Mouse (Mus musculus) limb, embryonic 13.5 days (tissue): Measurements from ENCODE around the gene Cd2ap. TPM values are rescaled to one million over a fixed set of nuclear protein-coding genes. Genes with fewer than 3 reads are reported as not detected.
"Not testable (repeated sequence)": the region's sequence is repeated elsewhere in the genome, so short reads cannot be mapped to it uniquely, and the experiment has no call there.

Experiments used
- ATAC-seq: fragments of 200-750 bp; cut with Nextera tagmentation; 2 replicates; pipeline ENCODE4 v1.8.0; 2017; ENCODE audit warnings: low read depth, moderate number of reproducible peaks, moderate TSS enrichment; ENCODE audit not compliant: low FRiP score
- H3K27ac ChIP-seq: fragments of 300-500 bp; sonication (generic); 2 replicates; pipeline ENCODE4 v1.5.1; 2015; ENCODE audit warnings: inconsistent platforms, mild to moderate bottlenecking, moderate library complexity
- H3K27me3 ChIP-seq: fragments of 300-500 bp; sonication (generic); 2 replicates; pipeline ENCODE4 v1.6.1; 2015; ENCODE audit warnings: mild to moderate bottlenecking, inconsistent platforms
- H3K36me3 ChIP-seq: fragments of 300-500 bp; sonication (generic); 2 replicates; pipeline ENCODE4 v1.6.1; 2015; ENCODE audit warnings: inconsistent platforms, mild to moderate bottlenecking, moderate library complexity
- H3K4me1 ChIP-seq: fragments of 300-500 bp; sonication (generic); 2 replicates; pipeline ENCODE4 v1.6.1; 2015; ENCODE audit warnings: inconsistent platforms
- H3K4me2 ChIP-seq: fragments of 300-500 bp; sonication (generic); replicated peaks from 2 replicates; pipeline ENCODE4 v1.6.1; 2015; ENCODE audit warnings: inconsistent platforms, mild to moderate bottlenecking, moderate library complexity
- H3K4me3 ChIP-seq: fragments of 300-500 bp; sonication (generic); 2 replicates; pipeline ENCODE4 v1.5.1; 2015; ENCODE audit warnings: moderate library complexity, mild to moderate bottlenecking, inconsistent platforms
- H3K9ac ChIP-seq: fragments of 300-500 bp; sonication (generic); 2 replicates; pipeline ENCODE4 v1.6.1; 2015; ENCODE audit warnings: mild to moderate bottlenecking, inconsistent platforms
- H3K9me3 ChIP-seq: fragments of 300-500 bp; sonication (generic); 2 replicates; pipeline ENCODE4 v1.6.1; 2016; ENCODE audit warnings: inconsistent platforms
- WGBS: fragments of 180-500 bp; shearing (Covaris S2); methylation state at CpG from one replicate; pipeline ENCODE4 v1.1.7; 2015; 5-methylcytosine and 5-hydroxymethylcytosine counted together
- polyA plus RNA-seq: library from polyadenylated mRNA; unstranded; fragments of >200 nt; fragmentation: Nextera tagmentation; extraction: Ambion mirVana; gene quantifications from 2 replicates; pipeline ENCODE4 v1.2.1, GENCODE M21; 2015

Gene Cd2ap
- polyA plus RNA-seq = 17.9 and 18.5 TPM in 2 replicates

DNA sequence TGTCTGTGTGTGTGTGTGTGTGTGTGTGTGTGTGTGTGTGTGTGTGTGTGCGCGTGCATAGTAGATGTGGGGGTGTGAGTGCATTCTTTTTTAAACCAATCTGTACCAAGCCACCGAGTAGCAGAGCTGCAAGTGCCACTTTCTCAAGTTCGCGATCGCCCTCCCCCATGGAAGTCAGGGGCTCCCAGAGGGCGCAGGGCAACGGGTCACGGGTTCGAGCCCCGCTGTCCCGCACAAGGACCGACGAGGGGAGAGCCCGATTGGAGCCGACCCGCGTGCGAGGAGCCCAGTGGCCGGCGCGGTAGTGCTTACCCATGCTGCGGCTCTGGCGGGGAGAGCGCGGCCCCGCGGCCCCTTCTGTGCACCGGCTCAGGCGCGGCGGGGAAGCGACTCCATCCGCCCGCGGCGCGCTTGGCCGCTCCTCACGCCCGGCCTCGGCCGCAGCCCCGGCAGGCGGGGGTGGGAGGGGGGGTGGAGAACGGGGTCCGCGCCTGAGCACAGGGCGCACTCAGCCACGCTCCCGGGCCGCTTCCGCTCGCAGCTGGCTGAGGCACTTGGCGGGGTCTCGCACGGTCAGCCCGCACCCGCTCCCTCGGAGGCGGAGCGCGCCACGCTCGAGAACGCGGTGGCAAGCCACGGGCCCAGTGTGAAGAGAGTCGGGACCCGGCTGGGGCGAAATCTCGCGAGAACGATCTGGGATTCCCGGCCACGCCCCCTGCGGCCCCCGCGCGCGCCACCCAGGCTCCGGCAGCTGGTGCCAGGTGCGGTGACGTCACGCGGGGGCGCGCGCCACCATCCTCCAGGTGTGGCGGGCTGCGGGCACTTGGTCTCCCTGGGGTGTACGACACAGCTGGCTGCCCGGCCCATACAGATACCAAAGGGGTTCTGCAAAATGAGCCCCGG lies at the start of gene Cd2ap:
TSS of gene Cd2ap (minus strand) at position 665 of the 903 bp plus-strand sequence.
- peak within 1 kb of the TSS; percentile 80 for H3K4me2 ChIP-seq

DNA sequence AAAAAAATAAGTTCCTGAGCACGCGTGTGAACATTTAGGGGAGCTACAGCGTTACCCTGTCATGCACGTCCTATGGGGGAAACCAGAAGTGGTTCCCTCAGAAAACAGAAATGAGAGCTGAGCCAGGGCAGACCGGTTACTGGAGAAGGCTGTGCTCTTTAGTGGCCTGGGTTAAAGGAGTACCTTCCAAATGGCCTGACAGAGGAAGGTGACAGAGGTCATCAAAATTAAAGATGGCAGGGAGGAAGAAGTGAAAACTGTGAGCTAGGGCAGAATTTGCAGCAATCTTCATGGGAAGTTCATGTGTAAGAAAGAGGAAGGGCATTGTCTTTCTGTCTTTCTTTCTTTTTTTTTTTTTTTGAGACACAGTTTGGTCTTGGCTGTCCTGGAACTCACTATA lies 48.3 kb upstream of the Cd2ap start:
- H3K9me3 ChIP-seq = no peaks in the 10 kb centered on the region
- no peaks in the 10 kb centered on the region for H3K36me3 ChIP-seq
- 87% methylated on average over 5 of the region's 5 CpGs for WGBS
- H3K9ac ChIP-seq = no peak overlapping the region
- no peak overlapping the region for H3K4me2 ChIP-seq
- no peak overlapping the region for H3K4me3 ChIP-seq
- no peaks in the 10 kb centered on the region for H3K4me1 ChIP-seq
- ATAC-seq = no peak
- H3K27me3 ChIP-seq = no peaks in the 10 kb centered on the region
- no peak overlapping the region for H3K27ac ChIP-seq

More for the DNA sequence above, at the start of gene Cd2ap:
- ATAC-seq = peak; percentile 96
- under 1% methylated on average over 80 of the region's 94 CpGs for WGBS
- H3K27ac ChIP-seq = peak within 1 kb of the TSS; percentile 94
- H3K9ac ChIP-seq = peak within 1 kb of the TSS; percentile 94
- H3K9me3 ChIP-seq = no peaks in the 10 kb centered on the region
- peaks cover 21% of the 10 kb centered on the region for H3K4me1 ChIP-seq
- H3K4me3 ChIP-seq = peak within 1 kb of the TSS; percentile 87
- H3K27me3 ChIP-seq = no peaks in the 10 kb centered on the region
- H3K36me3 ChIP-seq = no peaks in the 10 kb centered on the region

DNA sequence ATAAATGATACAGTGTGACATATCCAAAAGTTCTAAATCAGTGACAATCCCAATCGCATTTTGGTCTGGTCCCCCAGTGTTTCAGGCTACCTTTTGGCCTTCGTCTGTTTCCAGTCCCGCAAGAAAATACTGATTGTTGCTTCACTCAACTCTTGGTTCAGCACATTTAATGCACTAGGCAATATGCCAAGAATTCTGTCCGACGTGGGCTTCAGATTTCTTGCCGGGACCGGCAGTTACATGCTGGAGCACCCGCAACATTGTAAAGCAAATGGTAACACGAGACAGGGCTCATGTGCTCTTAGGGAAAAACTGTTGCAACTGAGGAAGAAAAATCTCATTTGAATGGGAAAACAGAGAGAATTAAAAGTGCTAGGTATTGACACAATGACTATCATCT lies 42.3 kb upstream of the Cd2ap start:
- Histone ChIP-seq H3K4me3 (no peak overlapping the region), H3K27ac (peak overlapping the region; percentile 15; the same call in 1 of the 2 replicates), H3K9me3 (no peaks in the 10 kb centered on the region), H3K4me1 (peaks cover 11% of the 10 kb centered on the region), H3K27me3 (no peaks in the 10 kb centered on the region), H3K36me3 (no peaks in the 10 kb centered on the region), H3K4me2 (no peak overlapping the region), H3K9ac (no peak overlapping the region)
- 29% methylated on average over 9 of the region's 9 CpGs for WGBS
- peak; percentile 71; the same call in 1 of the 2 replicates for ATAC-seq

DNA sequence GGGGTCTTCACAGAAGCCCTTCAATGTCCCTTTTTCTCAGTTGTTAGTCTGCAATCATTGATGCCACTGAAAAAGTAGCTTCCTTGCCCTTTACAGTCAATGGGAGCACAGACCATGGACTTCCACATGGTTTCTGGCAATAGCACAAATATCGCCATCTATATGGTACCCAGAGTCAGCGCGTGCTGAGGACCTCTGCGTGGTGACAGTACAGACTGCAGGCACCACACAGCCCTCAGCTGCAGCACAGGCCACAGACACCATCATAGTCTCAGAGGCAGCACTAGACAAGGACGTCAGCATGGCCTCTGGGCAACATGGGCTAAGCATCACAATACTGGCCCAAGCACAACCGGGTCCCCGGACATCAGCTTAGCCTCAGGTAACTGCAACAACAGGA lies 38.3 kb upstream of the Cd2ap start:
- no peaks in the 10 kb centered on the region for H3K9me3 ChIP-seq
- WGBS = 83% methylated on average over 7 of the region's 7 CpGs
- no peaks in the 10 kb centered on the region for H3K27me3 ChIP-seq
- no peak overlapping the region for H3K9ac ChIP-seq
- H3K4me2 ChIP-seq = no peak overlapping the region
- no peaks in the 10 kb centered on the region for H3K36me3 ChIP-seq
- ATAC-seq = no peak
- H3K27ac ChIP-seq = no peak overlapping the region
- H3K4me1 ChIP-seq = peaks cover 11% of the 10 kb centered on the region
- no peak overlapping the region for H3K4me3 ChIP-seq

DNA sequence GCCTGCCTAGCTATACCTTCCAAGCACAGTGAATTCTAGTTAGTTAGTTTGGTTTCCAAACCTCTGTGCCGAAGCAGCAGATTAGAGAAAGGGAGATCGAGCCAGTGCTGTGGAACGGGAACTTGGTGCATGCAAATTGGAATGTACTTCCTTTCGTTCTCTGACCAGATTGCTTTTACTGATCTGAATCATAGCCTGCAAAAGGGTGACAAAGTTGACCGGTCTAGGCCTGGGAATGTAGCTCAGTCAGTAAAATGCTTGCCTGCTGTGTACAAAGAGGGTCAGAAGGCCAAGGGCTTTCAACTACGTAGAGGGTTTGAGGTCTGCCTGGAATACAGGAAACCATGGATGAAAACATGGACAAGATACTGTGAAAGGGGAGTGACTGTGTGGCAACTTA lies 35.7 kb upstream of the Cd2ap start:
- WGBS = 72% methylated on average over 6 of the region's 6 CpGs

DNA sequence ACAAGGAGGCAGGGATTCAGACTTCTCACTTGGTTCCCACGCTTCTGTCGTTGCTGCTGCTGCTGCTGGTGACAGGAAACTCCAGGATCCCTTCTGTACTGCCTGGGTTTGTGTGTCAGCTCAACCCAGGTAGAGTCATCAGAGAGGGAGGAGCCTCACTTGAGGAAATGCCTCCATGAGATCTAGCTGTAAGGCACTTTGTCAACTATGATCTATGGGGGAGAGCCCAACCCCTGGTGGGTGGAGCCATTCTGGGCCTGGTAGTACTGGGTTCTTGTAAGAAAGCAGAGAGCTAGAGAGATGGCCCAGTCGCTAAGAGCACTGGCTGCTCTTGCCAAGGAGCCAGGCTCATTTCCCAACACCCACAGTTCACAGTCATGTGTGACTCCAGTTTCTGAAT lies 34.0 kb upstream of the Cd2ap start:
- Histone ChIP-seq H3K4me3 (no peak overlapping the region), H3K4me1 (no peaks in the 10 kb centered on the region), H3K9ac (no peak overlapping the region), H3K27me3 (no peaks in the 10 kb centered on the region), H3K9me3 (no peaks in the 10 kb centered on the region), H3K27ac (no peak overlapping the region), H3K36me3 (no peaks in the 10 kb centered on the region), H3K4me2 (no peak overlapping the region)
- WGBS = 70% methylated on average over 3 of the region's 3 CpGs
- ATAC-seq = no peak

More for the DNA sequence above, 35.7 kb upstream of the Cd2ap start:
- Histone ChIP-seq H3K9ac (no peak overlapping the region), H3K27me3 (no peaks in the 10 kb centered on the region), H3K27ac (no peak overlapping the region), H3K4me3 (no peak overlapping the region), H3K9me3 (no peaks in the 10 kb centered on the region), H3K4me1 (no peaks in the 10 kb centered on the region), H3K4me2 (no peak overlapping the region), H3K36me3 (no peaks in the 10 kb centered on the region)
- ATAC-seq = no peak

DNA sequence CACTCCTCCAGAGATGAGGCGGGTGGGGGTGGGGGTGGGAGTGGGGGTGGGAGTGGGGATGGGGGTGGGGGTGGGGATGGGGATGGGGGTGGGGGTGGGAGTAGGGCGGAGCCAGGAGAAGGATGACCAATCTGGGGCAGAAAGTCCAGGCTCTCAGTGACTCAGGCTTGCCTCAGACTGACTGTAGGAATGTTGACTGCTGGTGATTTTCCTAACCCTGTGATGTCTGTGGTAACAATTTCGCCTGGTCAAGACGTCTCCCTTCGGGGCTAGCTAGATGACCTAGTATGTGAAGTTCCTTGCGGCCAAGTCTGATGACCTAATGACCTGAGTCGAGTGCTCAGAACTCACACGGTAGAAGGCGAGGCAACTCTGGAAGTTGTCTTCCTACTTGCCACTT lies 32.9 kb upstream of the Cd2ap start:
- H3K4me1 ChIP-seq = no peaks in the 10 kb centered on the region
- no peaks in the 10 kb centered on the region for H3K9me3 ChIP-seq
- ATAC-seq = no peak
- WGBS = 70% methylated on average over 9 of the region's 9 CpGs
- H3K27ac ChIP-seq = no peak overlapping the region
- H3K4me2 ChIP-seq = no peak overlapping the region
- no peak overlapping the region for H3K9ac ChIP-seq
- H3K27me3 ChIP-seq = no peaks in the 10 kb centered on the region
- H3K36me3 ChIP-seq = no peaks in the 10 kb centered on the region
- H3K4me3 ChIP-seq = no peak overlapping the region

DNA sequence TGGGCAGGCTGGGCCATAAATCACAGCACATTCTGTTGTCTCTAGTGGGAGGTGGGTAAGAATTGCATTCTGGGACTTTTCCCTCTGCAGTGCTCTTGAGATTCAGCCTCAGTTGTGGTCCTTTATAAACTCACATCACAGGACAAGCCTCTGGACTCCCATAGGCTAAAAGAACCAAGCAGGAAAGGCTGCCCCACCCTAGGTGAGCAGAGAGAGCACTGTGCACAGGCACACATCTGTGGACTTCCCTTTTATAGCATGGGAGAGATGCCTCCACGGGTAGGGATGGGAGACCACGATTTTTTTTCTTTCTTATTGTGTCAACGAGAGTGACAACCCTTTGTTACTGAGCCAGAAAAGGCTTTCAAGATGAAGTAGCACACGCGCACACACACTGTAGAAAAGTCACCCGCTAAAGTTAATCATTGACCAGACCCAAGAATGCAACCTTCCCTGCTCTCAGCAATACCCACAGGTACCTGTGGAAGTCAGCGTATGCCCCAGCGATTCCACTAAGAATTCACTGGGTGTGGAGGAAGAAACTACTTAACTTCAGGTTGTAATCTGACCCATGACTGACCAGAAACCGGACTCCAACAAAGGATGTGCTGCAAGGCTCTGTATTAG lies 32.4 kb upstream of the Cd2ap start:
- Histone ChIP-seq H3K9me3 (no peaks in the 10 kb centered on the region), H3K4me3 (no peak overlapping the region), H3K27ac (no peak overlapping the region), H3K4me1 (no peaks in the 10 kb centered on the region), H3K36me3 (no peaks in the 10 kb centered on the region), H3K9ac (no peak overlapping the region), H3K27me3 (no peaks in the 10 kb centered on the region), H3K4me2 (no peak overlapping the region)
- WGBS = 76% methylated on average over 9 of the region's 9 CpGs
- ATAC-seq = no peak

DNA sequence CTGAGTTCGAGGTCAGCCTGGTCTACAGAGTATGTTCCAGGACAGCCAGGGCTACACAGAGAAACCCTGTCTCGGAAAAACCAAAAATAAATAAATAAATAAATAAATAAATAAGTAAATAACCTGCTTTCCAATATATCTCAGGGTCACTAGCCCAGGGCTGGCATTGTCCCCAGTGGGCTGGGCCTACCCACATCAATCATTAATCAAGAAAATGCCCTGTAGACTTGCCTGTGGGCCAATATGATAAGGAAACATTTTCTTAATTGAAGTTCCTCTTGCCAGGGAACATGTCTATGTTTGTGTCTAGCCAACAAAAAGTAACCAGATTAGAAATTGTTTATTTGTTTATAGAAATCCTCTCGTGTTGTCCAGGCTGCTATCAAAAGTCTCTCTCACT lies 31.7 kb upstream of the Cd2ap start:
- no peak overlapping the region for H3K4me3 ChIP-seq
- H3K27ac ChIP-seq = no peak overlapping the region
- no peak overlapping the region for H3K9ac ChIP-seq
- ATAC-seq = no peak
- WGBS = 86% methylated on average over 3 of the region's 3 CpGs
- H3K9me3 ChIP-seq = no peaks in the 10 kb centered on the region
- H3K27me3 ChIP-seq = no peaks in the 10 kb centered on the region
- H3K36me3 ChIP-seq = no peaks in the 10 kb centered on the region
- H3K4me1 ChIP-seq = no peaks in the 10 kb centered on the region
- H3K4me2 ChIP-seq = no peak overlapping the region

DNA sequence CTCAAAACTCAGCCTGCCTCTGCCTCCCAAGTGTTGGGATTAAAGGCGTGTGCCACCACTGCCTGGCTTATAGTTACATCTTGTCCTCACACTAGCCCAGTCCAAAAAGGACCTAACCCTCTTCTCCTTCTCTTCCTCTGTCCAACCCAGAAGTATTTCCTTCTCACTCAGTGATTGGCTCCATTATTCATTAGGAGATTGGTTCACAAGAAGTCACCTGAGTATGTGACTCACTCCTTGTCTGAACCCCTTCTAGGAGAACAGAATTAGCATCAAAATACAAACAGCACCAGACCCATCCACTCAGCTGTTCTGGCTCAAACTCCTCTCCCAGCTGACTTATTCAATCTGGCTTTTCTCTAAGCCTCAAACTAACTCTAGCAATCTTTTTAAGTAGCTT lies 30.0 kb upstream of the Cd2ap start:
- not testable (repeated sequence) for H3K36me3 ChIP-seq, H3K27me3 ChIP-seq, ATAC-seq, H3K9ac ChIP-seq, H3K4me3 ChIP-seq, H3K4me2 ChIP-seq, H3K9me3 ChIP-seq, H3K27ac ChIP-seq, H3K4me1 ChIP-seq
- 94% methylated on average over 1 of the region's 1 CpGs for WGBS

DNA sequence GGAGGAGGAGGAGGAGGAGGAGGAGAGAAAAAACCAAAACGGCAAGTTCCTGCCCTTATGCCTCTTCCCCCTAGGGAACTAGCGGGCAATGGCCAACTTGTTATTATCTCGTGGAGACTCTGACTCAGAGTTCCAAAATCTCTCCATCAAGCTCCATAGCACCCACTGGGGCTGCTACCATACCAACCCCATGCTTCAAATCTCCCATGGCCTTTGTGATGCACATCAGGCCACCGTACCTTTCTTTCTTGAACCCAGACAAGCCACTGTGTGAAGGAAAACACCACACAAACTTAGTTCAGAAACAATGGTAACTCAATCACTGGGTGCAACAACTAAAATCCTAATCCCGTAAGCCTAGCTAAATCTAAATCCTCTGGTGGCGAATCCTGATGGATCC lies 29.5 kb upstream of the Cd2ap start:
- H3K9ac ChIP-seq = no peak overlapping the region
- H3K4me1 ChIP-seq = no peaks in the 10 kb centered on the region
- no peak overlapping the region for H3K4me2 ChIP-seq
- 77% methylated on average over 6 of the region's 6 CpGs for WGBS
- no peak overlapping the region for H3K27ac ChIP-seq
- no peaks in the 10 kb centered on the region for H3K9me3 ChIP-seq
- H3K4me3 ChIP-seq = no peak overlapping the region
- no peak for ATAC-seq
- H3K27me3 ChIP-seq = no peaks in the 10 kb centered on the region
- no peaks in the 10 kb centered on the region for H3K36me3 ChIP-seq

DNA sequence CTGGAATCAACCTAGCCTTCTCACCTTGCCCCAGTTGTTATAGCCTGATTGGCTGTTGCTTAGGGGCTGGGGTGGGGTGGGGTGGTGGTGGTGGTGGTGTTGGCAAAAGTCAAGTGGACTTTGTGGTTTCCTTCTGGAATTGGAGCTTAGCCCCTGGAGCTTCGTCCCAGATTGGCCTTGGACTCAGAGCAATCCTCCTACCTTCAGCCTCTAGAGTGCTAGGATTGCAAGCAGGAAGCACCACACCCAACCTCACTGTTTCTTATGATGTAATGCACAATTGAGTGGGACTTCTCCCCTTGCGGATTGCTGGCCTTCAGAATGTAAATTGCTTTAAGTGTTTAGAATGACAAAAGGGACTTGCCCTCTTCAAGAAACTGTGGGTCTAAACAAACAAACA lies 24.3 kb upstream of the Cd2ap start:
- ATAC-seq = no peak
- Histone ChIP-seq H3K36me3 (no peaks in the 10 kb centered on the region), H3K4me3 (no peak overlapping the region), H3K27ac (no peak overlapping the region), H3K4me2 (no peak overlapping the region), H3K27me3 (no peaks in the 10 kb centered on the region), H3K9ac (no peak overlapping the region), H3K4me1 (no peaks in the 10 kb centered on the region), H3K9me3 (peaks cover 13% of the 10 kb centered on the region)
- 64% methylated on average over 2 of the region's 2 CpGs for WGBS
